Mouse (Mus musculus) kidney, adult 9 months (tissue): ENCODE results near the gene Fam178b.

Experiments used
- DNase-seq: peaks from one replicate; pipeline ENCODE4 v3.0.0; 2022

Fam178b gene

DNA sequence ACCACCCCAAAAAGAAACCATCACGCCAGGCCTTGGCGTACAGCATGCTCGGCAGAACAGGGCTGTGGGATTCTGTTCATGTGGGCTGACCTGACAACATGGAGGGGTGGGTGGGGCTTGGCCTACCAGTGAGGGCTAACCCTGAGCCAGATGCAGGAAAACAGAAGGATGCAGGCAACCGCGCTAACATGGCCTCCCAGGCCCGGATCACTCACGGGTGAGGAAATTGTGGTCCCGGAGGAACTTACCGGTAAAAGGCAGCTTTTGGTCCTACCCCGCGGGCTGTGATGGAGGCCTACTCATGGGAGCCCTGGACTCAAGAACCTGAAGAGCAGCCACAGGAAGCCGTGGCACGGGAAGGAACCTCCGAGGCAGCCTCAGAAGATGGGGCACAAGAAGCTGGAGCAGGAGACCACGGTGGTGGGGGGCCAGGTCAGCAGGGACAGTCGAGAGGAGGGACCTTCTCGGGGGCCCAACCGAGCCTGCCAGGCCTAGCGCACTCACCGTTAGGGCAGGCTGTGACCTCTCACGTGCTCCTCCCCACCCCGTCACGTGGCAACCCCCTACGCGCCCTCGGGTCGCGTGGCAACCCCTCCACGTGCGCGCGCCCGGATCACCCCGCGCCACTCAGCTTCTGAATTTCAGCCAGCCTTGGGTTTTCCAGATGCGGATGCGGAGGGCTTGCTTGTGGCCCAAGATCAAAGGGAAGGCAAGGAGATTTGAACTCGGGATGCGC is at the start of gene Fam178b:
TSS of gene Fam178b (minus strand) at position 564 of the 736 bp plus-strand sequence.
- no peak for DNase-seq

DNA sequence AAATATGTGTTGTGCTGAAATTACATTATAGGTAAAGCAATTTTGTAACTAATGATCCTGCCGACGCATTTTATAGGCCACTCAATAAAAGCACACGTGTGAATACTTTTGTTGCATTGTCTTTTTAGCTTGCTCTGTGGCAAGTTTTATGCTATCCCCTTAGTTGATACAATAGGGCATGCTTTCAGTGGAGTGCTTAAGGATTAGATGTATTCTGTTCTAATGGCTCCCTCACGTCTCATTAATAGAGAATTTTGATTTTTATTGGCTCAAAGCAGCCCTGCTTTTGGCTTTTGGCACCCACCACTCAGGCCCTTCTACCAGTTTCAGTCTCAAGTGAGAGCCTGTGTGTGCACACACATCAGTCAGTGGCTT is 41.1 kb upstream of the Fam178b start:
- DNase-seq = no peak

DNA sequence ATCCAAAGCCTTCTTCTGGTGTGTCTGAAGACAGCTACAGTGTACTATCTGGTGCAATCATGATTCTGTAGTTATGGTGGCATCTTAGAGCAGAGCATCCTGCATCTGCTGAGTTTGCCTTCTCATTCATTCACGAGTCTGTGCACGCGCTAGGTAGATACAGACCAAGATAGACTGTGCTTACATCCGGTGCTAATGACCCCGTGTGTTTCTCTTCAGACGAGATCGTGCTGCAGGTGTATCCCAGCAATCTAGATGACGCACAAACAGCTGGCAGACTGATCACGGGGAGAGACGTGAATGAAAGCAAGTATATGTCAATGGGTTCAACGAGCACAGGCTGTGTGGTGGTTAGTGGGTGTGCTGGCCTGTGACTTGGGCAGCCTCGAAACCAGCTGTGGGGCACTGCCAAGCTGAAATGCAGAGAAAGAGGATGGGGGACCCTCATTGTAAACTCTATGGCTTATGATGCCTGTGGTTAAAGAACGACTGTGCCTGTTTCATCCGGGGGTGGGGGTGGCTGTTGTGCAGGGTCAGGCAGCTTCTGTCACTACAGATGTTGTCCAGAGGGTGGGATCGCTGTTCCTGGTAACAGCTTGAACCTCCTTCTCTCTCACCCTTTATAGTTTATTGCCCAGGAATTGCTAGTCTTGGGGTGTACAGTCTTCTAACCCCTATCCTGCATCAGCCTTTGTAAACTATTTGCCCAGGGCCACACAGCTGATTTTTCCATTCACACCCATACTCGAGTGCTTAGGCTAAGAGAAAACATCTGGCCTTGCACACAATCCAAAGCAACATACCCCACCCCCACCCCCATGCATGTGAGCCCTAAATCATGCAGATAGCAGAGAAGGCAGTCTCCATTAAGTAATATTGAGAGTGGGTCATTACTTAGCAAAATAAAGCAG is 40.4 kb upstream of the Fam178b start:
- no peak for DNase-seq

DNA sequence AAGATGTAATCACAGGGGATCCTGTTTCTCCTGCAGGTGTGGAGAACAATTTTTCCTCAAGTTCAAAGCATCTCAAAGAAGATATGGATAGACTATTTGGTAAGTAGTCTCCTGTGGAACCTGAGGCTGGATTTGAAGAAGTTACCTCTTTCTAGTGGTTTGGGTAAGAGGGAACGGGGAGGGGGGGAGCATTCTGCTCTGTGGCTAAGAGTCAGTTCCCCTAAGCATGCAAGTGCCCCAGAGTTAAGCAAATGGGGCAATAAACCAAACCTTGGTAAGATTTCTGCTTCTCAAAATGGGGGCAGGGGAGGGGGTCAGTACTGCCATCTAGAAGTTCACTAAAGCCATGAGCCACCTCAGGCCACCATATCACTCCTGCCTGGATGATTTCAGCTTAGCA is 35.8 kb upstream of the Fam178b start:
- DNase-seq = no peak

DNA sequence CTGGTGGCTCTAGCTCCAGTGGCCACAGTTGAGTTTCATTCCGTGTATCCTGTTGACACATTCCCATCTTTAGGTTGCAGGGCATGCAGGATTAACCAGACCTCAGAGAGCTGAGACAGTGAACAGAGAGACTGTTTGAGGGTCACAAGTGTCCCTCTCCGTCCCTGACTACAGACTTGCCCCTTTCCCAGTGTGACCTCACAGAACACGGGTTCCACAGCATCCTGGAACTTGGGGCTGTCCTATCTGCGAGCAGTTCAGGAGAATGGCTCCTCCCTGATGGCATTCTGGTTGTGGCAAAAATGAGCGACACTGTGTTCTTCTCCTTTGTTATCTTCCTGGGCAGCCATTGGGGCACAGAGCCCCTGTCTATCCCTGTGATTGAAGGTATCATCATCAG is 31.3 kb upstream of the Fam178b start, which contains the start of gene Actr1b:
TSS of gene Actr1b (minus strand) at position 112 of the 400 bp plus-strand sequence.
- no peak for DNase-seq

DNA sequence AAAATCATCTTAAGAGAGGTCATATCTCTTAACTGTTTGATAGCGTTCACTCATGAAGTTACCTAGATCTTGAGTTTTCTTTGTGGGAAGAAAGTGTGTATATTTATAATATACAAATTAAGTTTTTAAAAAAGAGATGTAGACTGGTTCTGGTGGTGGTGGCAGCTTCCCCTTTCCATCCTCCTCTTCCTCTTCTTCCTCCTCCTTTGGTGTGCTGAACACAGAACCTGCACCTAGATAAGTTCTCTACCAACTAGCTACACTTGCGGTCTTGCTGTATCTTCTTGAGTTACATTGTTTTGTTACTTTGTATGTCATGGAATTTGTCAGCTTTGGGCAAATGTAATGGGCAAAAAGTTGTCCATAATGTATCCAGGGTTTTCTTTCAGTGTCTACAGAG is 28.1 kb upstream of the Fam178b start:
- DNase-seq = no peak

DNA sequence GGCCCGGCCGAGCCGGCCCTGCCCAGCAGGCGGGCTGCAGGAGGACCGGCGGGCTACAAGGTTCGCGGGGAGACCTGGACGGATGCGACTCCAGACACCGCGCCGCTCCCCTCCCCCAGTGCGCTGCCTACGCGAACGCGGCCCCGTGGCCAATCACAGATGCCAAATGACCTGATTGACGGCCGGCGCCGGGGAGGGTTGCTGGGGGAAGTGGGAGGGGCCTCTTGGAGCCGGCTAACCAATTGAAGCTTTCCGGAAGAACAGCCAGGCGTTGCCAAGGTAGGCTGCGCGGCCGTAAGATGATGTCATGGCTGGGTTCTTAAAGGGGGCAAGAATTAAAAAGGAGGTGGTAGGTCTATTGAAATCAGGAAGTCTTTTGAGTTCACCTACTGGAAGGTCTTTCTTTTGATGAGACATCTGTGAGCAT is 26.9 kb upstream of the Fam178b start, which contains the start of gene 4933424G06Rik:
TSS of gene 4933424G06Rik (plus strand) at position 296 of the 427 bp plus-strand sequence.
- DNase-seq = peak; percentile 99

DNA sequence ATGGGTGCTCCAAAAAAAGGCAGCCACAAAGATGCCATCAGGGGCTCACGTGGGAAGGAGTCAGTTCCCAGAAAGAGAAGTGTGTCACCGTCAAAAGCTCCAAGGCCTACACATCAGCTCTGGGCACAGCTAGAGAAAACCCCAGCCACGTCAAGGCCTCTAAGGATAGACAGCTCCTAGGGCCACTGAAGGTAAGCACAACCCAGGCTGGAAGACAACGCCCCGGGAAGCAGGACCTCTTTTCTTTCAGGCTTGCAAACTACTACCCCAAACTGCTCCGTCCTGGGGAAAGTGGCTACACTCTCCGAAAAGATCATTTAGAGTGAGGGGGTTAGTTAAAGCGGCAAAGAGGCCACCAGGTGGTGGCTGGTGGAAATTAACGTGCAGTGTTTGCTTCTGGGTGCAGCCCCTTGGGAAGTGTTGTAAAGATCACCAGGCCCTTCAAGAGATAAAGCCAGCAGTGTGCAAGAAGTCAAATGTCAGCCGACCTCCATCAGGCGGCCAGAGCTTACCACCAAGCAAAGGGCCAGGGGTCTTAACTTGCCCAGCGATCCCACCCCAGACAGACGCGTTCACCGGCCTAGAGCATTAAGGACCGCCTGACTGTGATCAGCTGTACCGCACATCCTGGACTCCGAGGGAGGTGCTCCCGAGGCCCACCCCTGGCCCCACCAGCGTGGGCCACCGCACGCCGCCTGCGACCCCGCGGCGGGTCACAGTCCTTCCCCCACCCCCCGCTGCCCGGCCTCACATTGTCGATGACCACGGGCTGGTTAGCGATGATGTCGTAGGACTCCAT is 26.3 kb upstream of the Fam178b start:
- peak; percentile 52 for DNase-seq

DNA sequence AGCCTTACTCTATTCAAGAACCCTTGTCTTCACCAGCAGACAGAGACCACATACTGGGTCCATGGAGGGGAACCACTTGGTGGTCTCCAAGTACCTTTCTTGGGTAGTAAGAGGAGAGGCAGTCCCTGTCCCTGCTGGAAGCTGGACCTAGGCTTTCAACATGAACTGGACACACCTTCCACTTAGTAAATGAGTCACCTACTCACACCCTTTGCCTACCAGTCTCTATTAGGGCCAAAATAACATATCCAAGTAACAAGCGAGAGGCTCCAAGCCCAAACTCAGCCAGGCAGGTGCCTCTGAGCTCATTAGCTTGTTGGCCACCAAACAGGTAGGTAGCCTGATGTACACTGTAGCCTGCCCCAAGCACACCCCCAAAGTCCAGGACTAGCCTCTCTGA is 25.6 kb upstream of the Fam178b start:
- peak; percentile 52 for DNase-seq

DNA sequence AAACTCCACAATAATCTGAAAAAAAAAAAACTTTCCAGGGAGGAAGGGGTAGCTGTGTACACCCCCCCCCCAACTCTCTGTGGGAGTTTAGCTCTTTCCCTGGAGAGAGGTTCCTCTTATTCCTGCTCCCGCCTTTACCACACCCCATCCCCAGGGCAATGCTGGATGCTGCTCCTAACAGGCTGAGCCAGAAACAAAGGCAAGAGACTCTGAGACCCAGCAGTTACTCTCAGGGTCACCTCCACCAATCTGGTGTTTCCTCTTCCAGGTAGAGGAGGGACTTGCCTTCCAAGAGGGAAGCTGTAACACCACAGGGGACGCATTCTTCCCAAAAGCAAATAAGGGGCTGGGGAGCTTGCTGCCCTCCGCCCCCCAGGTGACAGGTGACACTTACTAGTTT is 24.8 kb upstream of the Fam178b start:
- DNase-seq = no peak

DNA sequence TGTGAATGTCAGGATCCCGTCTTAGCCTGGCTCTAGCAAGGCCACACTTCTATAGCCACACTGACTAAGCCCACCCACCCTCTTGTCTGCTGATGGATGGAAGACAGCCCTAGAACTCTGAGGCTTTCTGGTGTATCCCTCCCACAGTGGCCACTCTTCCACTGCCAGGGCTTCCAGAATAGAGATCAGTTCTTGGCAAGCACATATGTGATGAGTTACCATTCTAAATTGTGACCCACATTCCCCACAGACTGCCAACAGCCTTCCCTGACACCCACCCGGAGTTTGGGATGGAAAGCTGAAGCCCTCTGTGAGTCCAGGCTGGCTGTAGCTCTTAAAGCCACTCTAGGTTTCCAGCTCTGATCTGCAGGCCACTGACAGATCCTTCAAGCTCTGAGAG is 24.2 kb upstream of the Fam178b start:
- no peak for DNase-seq

DNA sequence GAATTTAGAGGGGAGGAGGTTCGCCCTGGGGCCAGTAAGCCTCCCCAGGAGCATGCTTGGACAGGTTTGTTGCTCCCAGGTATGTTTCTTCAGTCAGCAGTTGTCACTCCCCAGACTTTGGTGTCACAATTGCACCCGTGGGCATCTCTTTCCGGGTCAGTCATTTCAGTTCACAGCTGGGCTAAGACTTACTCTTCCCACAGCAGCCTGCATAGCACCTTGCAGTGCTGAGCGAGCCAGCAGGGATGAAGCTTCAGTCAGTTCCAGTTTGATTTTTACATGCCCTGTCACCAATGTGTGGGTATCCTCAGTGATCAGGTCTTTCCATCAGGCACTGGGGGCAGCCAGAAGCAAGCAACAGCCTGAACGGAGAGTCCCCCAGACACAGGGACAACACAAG is 14.0 kb upstream of the Fam178b start:
- no peak for DNase-seq

DNA sequence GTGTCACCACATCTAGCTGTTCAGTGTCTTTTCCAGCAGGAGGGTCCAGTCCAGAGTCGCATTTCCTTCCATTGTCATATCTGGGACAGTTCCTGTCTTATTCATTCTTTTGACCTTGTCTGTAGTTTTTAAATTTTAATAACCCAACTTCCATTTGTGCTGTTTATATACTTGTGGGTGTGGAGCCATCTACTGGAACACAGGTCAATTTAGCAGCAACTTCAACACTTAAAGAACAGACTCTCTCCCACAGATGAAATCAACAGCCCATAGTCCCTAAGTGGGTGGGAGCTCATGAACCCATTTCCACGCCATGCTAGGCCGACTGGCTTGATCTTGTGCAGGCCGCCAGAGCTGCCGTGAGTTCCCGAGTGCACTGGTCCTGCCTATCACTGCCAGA is 13.4 kb upstream of the Fam178b start:
- no peak for DNase-seq

DNA sequence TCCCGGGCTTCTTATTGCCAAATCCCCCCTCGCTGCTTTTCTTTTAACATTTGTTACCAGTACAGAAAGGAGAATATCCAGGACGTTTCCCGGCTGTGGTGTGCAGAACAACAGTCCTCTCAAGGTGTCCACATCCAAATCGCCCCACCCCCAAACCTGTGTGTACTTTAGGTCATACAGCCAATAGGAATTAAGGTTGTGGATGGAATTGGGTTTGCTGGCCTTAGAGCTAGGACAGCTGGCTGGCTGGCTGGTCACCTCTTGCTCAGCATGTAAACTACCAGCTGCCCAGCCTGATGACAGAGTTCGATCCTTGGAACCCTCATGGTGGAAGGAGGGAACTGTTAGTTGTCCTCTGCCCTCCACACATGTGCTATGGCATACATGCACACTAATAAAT is 11.9 kb upstream of the Fam178b start:
- no peak for DNase-seq

DNA sequence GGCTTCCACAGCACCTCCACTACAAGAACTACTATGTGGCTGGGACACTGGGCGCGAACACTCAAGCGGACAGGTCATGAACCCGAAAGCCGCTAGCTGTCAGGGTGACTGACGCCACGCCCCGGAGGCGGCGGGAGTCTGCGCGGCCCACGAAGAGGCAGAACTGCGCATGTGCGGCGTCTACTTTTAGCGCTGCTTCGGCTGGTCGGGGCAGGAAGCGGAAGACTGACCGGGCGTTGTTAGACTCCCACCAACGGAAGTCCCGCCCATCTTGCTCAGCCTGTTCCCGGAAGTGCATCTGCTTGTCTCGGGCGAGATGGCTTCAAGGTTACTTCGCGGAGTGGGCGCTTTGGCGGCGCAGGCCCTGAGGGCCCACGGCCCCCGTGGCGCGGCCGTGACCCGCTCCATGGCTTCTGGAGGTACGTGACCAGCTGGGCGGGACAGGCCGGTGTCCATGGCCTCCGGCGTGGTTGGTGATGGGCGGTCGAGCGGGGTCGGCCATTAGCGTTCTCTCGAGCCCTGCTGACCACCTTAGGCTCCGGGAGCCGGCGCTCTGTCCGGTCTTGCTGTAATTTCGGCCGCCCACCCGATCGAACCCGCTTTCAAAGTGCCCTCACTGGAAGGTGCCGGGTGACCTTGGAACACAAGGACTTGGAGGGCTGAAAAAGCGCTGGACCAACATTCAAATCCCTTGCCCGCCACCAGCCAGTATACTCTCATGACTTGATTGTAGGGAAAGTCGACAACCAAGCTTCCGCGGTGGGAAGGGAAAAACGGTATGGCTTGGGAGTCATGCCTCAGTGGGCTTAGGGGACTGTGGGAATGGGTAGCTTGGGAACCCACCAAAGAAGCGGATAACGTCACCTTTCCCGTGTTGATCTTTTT is 8.5 kb upstream of the Fam178b start, which contains the start of gene Cox5b:
TSS of gene Cox5b (plus strand) at position 179 of the 885 bp plus-strand sequence.
- peak; percentile 98 for DNase-seq

DNA sequence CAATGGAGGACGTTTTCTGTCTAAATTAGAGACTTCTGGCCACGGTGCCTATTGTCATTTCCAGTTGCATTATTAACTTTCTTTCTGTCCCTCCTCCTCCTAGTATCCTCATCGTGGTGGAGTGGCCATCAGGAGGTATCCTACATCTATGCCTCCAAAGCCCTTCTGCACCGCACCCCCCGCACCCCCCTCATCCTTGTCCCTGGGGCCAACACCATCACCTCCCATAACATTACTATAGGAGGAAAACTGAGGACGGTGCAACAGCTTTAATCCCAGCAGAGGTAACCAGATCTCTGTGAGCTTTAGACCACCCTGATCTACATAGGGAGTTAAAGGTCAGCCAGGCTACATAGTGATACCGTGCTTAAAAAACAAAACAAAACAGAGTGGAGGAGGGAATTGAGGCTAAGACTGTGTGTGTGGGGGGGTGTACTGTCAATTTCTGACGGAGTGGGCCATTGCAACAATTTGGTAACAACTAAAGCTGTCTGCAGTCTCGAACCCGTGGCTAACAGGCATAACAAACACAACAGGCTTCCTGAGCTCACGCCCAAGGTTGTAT is 7.8 kb upstream of the Fam178b start:
- no peak for DNase-seq

DNA sequence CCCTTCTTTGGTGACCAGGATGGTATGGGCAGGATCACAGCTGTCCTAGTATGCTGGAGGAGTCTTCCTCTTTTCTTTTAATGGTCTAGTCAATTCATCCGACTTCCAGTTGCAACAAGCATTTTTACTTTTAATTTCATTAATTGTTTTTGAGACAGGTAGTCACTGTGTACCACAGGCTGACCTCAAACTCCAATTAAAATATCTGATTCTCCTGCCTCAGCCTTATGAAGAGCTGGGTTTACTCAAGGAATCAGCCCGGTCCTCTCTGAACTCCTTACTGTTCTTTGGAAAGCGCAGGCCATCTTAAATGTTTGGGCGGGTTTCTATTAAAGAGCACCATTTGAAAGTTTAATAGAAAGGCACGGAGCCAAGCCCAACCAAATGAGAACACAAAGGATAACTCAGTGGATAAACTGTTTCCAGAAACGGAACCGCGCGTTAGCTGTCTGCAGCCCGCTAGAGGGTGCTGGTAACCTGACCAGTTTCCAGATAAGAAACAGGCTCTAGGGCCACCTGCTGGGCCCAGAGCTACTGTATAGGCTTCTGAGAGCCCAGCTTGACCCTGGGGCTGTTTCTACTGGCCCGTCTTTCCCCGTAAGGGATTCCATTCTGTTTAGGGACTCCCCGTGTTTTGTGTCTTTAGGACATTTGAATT is 956 bp upstream of the Fam178b start:
- DNase-seq = peak; percentile 87

DNA sequence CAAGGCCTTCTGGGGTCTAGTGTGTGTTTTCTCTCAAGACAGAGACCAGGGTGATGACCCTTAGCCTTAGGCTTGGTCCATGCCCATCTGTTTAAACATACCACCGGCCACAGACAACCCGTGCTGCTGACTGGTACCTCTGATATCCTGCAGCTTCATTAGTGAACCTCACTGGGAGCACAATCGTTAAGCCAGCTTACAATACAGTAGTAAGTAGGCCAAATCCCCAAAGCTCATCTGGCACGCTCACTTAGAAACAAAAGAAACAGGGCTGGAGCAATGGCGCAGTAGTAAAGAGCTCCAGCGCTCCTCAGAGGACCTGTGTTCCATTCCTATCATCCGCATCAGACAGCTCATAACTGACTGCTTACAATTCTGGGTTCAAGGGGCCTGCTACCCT is 2.1 kb downstream of the Fam178b start:
- no peak for DNase-seq

DNA sequence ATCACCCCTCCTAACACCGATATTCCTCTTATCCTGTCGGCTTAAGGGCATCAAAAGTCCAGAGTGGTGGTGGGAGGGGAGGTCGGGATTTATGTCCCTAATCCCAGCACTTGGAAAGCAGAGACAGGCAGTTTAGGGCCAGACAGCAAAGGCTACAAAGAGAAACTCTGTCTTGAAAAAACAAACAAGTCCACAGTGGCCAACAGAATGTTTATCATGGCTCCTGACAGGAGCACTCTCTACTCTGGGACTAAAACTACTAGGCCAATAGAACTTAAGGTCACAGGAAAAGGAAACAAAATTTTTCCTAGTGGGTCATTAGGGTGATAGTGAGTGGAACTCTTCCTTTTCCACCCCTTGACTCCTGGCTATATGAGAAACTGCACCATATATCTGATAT is 8.0 kb downstream of the Fam178b start:
- DNase-seq = no peak

DNA sequence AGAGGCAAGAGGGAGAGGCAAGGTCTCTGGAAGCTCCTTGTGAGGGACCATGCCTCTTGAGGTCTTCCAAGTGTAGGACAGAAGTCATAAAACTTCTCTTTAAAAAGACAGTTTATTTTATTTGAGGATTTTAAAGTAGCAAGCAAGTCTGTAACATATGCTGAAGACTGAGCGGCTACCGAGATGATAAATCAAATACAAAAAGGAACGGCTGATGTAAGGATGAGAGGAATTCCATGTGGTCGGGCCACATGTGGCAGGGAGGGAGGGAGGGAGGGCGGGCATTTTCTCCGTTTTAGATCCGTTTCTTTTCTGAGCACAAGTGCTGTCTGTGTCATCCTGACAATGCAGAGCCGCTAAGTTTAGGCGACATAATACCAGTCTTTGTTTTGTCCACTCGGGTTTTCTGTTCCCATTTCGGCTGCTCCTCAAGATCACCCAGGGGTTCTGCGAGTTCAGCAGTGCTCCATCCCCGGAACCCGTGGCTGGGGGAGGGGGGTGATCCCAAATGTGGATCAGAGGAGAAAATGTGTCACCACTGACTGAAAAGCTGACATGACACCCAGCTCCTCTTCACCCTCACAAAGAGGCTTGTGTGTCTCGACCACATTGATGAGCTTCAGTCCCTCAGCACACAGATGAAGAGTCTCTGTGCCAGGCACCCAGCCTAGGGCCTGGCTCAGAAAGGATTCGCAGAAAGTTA is 10.2 kb downstream of the Fam178b start:
- no peak for DNase-seq
